Mouse (Mus musculus): ENCODE measurements around the gene Olfr15.

Gene Olfr15

GRCm38 (mm10) chr16:3855776-3856175 lies 25.1 kb downstream of the Olfr15 start:
- in situ Hi-C loops (cut with MboI; ENCODE audit: low pct_unique_long_range_greater_than_20kb in 1 of 2, low sequenced_read_pairs in 2 of 2, unreplicated experiment in 1 of 2), result no loop called here

- in situ Hi-C loops (cut with MboI; ENCODE audit: low pct_unique_long_range_greater_than_20kb in 1 of 2, low sequenced_read_pairs in 2 of 2, unreplicated experiment in 1 of 2), result no loop called here
These were observed 28.6 kb downstream of the Olfr15 start for GRCm38 (mm10) chr16:3859254-3859653.

GRCm38 (mm10) chr16:3871815-3872214 lies 41.1 kb downstream of the Olfr15 start:
- in situ Hi-C loops (cut with MboI; ENCODE audit: low pct_unique_long_range_greater_than_20kb in 1 of 2, low sequenced_read_pairs in 2 of 2, unreplicated experiment in 1 of 2), result no loop called here

- in situ Hi-C loops (cut with MboI; ENCODE audit: low pct_unique_long_range_greater_than_20kb in 1 of 2, low sequenced_read_pairs in 2 of 2, unreplicated experiment in 1 of 2), result no loop called here
These were observed 41.8 kb downstream of the Olfr15 start, which contains the start of gene Naa60 for GRCm38 (mm10) chr16:3872216-3873047. Gene Naa60, plus strand, starts transcription at chr16:3872375.

GRCm38 (mm10) chr16:3876346-3876745 lies 45.7 kb downstream of the Olfr15 start:
- in situ Hi-C loops (cut with MboI; ENCODE audit: low pct_unique_long_range_greater_than_20kb in 1 of 2, low sequenced_read_pairs in 2 of 2, unreplicated experiment in 1 of 2), result no loop called here

GRCm38 (mm10) chr16:3884201-3885064 lies 53.8 kb downstream of the Olfr15 start, which contains the start of the genes Zfp597 and Gm20695:
Gene Zfp597, minus strand, starts transcription at chr16:3884561.
Gene Gm20695, plus strand, starts transcription at chr16:3884648.
- in situ Hi-C loops (cut with MboI; ENCODE audit: low pct_unique_long_range_greater_than_20kb in 1 of 2, low sequenced_read_pairs in 2 of 2, unreplicated experiment in 1 of 2), result no loop called here

- in situ Hi-C loops (cut with MboI; ENCODE audit: low pct_unique_long_range_greater_than_20kb in 1 of 2, low sequenced_read_pairs in 2 of 2, unreplicated experiment in 1 of 2), result no loop called here
These were observed 54.5 kb downstream of the Olfr15 start for GRCm38 (mm10) chr16:3885065-3885670.

GRCm38 (mm10) chr16:3891621-3892295 lies 61.1 kb downstream of the Olfr15 start:
- in situ Hi-C loops (cut with MboI; ENCODE audit: low pct_unique_long_range_greater_than_20kb in 1 of 2, low sequenced_read_pairs in 2 of 2, unreplicated experiment in 1 of 2), result no loop called here

- in situ Hi-C loops (cut with MboI; ENCODE audit: low pct_unique_long_range_greater_than_20kb in 1 of 2, low sequenced_read_pairs in 2 of 2, unreplicated experiment in 1 of 2), result no loop called here
These were observed 63.1 kb downstream of the Olfr15 start for GRCm38 (mm10) chr16:3893739-3894138.

Measured in mouse embryonic stem cell (cell line).